Mouse (Mus musculus) stomach, embryonic 14.5 days (tissue): ENCODE data around the gene Actl10. TPM values are rescaled to one million over a fixed set of nuclear protein-coding genes. Genes with fewer than 3 reads are reported as not detected.
A peak's percentile ranks its signal among the peaks of the same experiment; 100 is the strongest.

Source experiments
- ATAC-seq: fragments of 200-750 bp; cut with Nextera tagmentation; 2 replicates; pipeline ENCODE4 v1.8.0; 2017; ENCODE audit warnings: low read depth, moderate TSS enrichment; ENCODE audit not compliant: insufficient number of reproducible peaks, insufficient read depth, low FRiP score
- H3K27ac ChIP-seq: fragments of 300-500 bp; sonication (generic); 2 replicates; pipeline ENCODE4 v1.5.1; 2014; ENCODE audit warnings: mild to moderate bottlenecking, low read length, moderate library complexity, mixed read lengths
- H3K27me3 ChIP-seq: fragments of 300-500 bp; sonication (generic); 2 replicates; pipeline ENCODE4 v1.6.1; 2014; ENCODE audit warnings: low read length, control low read depth, mixed read lengths; ENCODE audit not compliant: control insufficient read depth, insufficient read depth
- H3K36me3 ChIP-seq: fragments of 300-500 bp; sonication (generic); 2 replicates; pipeline ENCODE4 v1.6.1; 2014; ENCODE audit warnings: mild to moderate bottlenecking, control low read depth, low read length, moderate library complexity, mixed read lengths; ENCODE audit not compliant: control insufficient read depth, insufficient read depth
- H3K4me1 ChIP-seq: fragments of 300-500 bp; sonication (generic); 2 replicates; pipeline ENCODE4 v1.6.1; 2014; ENCODE audit warnings: low read length, control low read depth, mixed read lengths; ENCODE audit not compliant: control insufficient read depth, insufficient read depth
- H3K4me2 ChIP-seq: fragments of 300-500 bp; sonication (generic); replicated peaks from 2 replicates; pipeline ENCODE4 v1.6.1; 2014; ENCODE audit warnings: low read depth, low read length, control low read depth
- H3K4me3 ChIP-seq: fragments of 300-500 bp; sonication (generic); 2 replicates; pipeline ENCODE4 v1.5.1; 2014; ENCODE audit warnings: low read depth, low read length, control low read depth
- H3K9ac ChIP-seq: fragments of 300-500 bp; sonication (generic); replicated peaks from 2 replicates; pipeline ENCODE4 v1.6.1; 2014; ENCODE audit warnings: low read depth, mild to moderate bottlenecking, control low read depth, low read length, moderate library complexity, mixed read lengths
- H3K9me3 ChIP-seq: fragments of 300-500 bp; sonication (generic); 2 replicates; pipeline ENCODE4 v1.6.1; 2016; ENCODE audit warnings: low read depth, low read length, control low read depth; ENCODE audit not compliant: control insufficient read depth
- WGBS: fragments of 180-500 bp; shearing (Covaris S2); extraction: QIAGEN DNeasy Blood & Tissue Kit; methylation state at CpG from one replicate; pipeline ENCODE4 v1.1.7; 2014; 5-methylcytosine and 5-hydroxymethylcytosine counted together
- polyA plus RNA-seq: library from polyadenylated mRNA; unstranded; fragments of >200 nt; fragmentation: Nextera tagmentation; extraction: Ambion mirVana; gene quantifications from 2 replicates; pipeline ENCODE4 v1.2.1, GENCODE M21; 2014

Gene Actl10
- polyA plus RNA-seq, 1 experiment from 2014 or later, result not detected

GRCm38 (mm10) chr2:154577744-154578067, 26.1 kb downstream of the Actl10 start:
- no peaks in the 10 kb centered on the region for H3K36me3 ChIP-seq
- no peak overlapping the region for H3K27ac ChIP-seq
- no peaks in the 10 kb centered on the region for H3K4me1 ChIP-seq
- 86% methylated on average over 6 of the region's 6 CpGs for WGBS
- no peaks in the 10 kb centered on the region for H3K27me3 ChIP-seq
- no peak overlapping the region for H3K4me2 ChIP-seq
- H3K9me3 ChIP-seq, result no peaks in the 10 kb centered on the region
- no peak overlapping the region for H3K9ac ChIP-seq
- H3K4me3 ChIP-seq, result no peak overlapping the region
- no peak for ATAC-seq

- H3K36me3 ChIP-seq, result no peaks in the 10 kb centered on the region
- no peaks in the 10 kb centered on the region for H3K9me3 ChIP-seq
- no peak overlapping the region for H3K27ac ChIP-seq
- peaks cover 3% of the 10 kb centered on the region; the same call in 1 of the 2 replicates for H3K4me1 ChIP-seq
- no peak overlapping the region for H3K4me2 ChIP-seq
- no peak overlapping the region for H3K9ac ChIP-seq
- H3K4me3 ChIP-seq, result no peak overlapping the region
- WGBS, result 77% methylated on average over 8 of the region's 8 CpGs
- H3K27me3 ChIP-seq, result no peaks in the 10 kb centered on the region
- ATAC-seq, result no peak
Measured at GRCm38 (mm10) chr2:154580586-154580985, 29.0 kb downstream of the Actl10 start.

- Histone ChIP-seq H3K4me2 (no peak overlapping the region), H3K27ac (no peak overlapping the region), H3K36me3 (no peaks in the 10 kb centered on the region), H3K4me1 (peaks cover 3% of the 10 kb centered on the region; the same call in 1 of the 2 replicates), H3K9ac (no peak overlapping the region), H3K9me3 (no peaks in the 10 kb centered on the region), H3K27me3 (no peaks in the 10 kb centered on the region), H3K4me3 (no peak overlapping the region)
- ATAC-seq, result no peak
- 89% methylated on average over 1 of the region's 1 CpGs for WGBS
Measured at GRCm38 (mm10) chr2:154581421-154581820, 29.8 kb downstream of the Actl10 start.

- H3K9ac ChIP-seq, result no peak overlapping the region
- no peaks in the 10 kb centered on the region for H3K9me3 ChIP-seq
- no peak overlapping the region for H3K27ac ChIP-seq
- ATAC-seq, result peak; percentile 75; the same call in 1 of the 2 replicates
- H3K4me2 ChIP-seq, result no peak overlapping the region
- H3K4me1 ChIP-seq, result peaks cover 3% of the 10 kb centered on the region; the same call in 1 of the 2 replicates
- 56% methylated on average over 15 of the region's 15 CpGs for WGBS
- H3K4me3 ChIP-seq, result no peak overlapping the region
- H3K27me3 ChIP-seq, result no peaks in the 10 kb centered on the region
- H3K36me3 ChIP-seq, result no peaks in the 10 kb centered on the region
Measured at GRCm38 (mm10) chr2:154583906-154584872, 32.6 kb downstream of the Actl10 start.

GRCm38 (mm10) chr2:154584931-154585601, 33.5 kb downstream of the Actl10 start:
- Histone ChIP-seq H3K4me2 (no peak overlapping the region), H3K27ac (no peak overlapping the region), H3K4me3 (no peak overlapping the region), H3K36me3 (no peaks in the 10 kb centered on the region), H3K9ac (no peak overlapping the region), H3K9me3 (no peaks in the 10 kb centered on the region), H3K4me1 (peaks cover 3% of the 10 kb centered on the region; the same call in 1 of the 2 replicates), H3K27me3 (no peaks in the 10 kb centered on the region)
- ATAC-seq, result no peak
- WGBS, result 62% methylated on average over 17 of the region's 17 CpGs

- no peak overlapping the region for H3K4me3 ChIP-seq
- H3K4me1 ChIP-seq, result peaks cover 3% of the 10 kb centered on the region; the same call in 1 of the 2 replicates
- no peaks in the 10 kb centered on the region for H3K36me3 ChIP-seq
- no peaks in the 10 kb centered on the region for H3K27me3 ChIP-seq
- 70% methylated on average over 5 of the region's 5 CpGs for WGBS
- H3K9ac ChIP-seq, result no peak overlapping the region
- ATAC-seq, result no peak
- no peak overlapping the region for H3K27ac ChIP-seq
- no peak overlapping the region for H3K4me2 ChIP-seq
- no peaks in the 10 kb centered on the region for H3K9me3 ChIP-seq
Measured at GRCm38 (mm10) chr2:154586405-154586804, 34.8 kb downstream of the Actl10 start.

GRCm38 (mm10) chr2:154589051-154589450, 37.5 kb downstream of the Actl10 start:
- no peak overlapping the region for H3K9ac ChIP-seq
- no peaks in the 10 kb centered on the region for H3K4me1 ChIP-seq
- 88% methylated on average over 4 of the region's 4 CpGs for WGBS
- H3K4me2 ChIP-seq, result no peak overlapping the region
- no peak overlapping the region for H3K4me3 ChIP-seq
- no peak for ATAC-seq
- no peak overlapping the region for H3K27ac ChIP-seq
- H3K36me3 ChIP-seq, result no peaks in the 10 kb centered on the region
- H3K27me3 ChIP-seq, result no peaks in the 10 kb centered on the region
- H3K9me3 ChIP-seq, result no peaks in the 10 kb centered on the region

GRCm38 (mm10) chr2:154591239-154591638, 39.7 kb downstream of the Actl10 start:
- 88% methylated on average over 3 of the region's 3 CpGs for WGBS
- no peaks in the 10 kb centered on the region for H3K27me3 ChIP-seq
- H3K9me3 ChIP-seq, result no peaks in the 10 kb centered on the region
- ATAC-seq, result no peak
- peaks cover 5% of the 10 kb centered on the region; the same call in 1 of the 2 replicates for H3K36me3 ChIP-seq
- H3K4me3 ChIP-seq, result no peak overlapping the region
- no peak overlapping the region for H3K27ac ChIP-seq
- H3K9ac ChIP-seq, result no peak overlapping the region
- no peak overlapping the region for H3K4me2 ChIP-seq
- no peaks in the 10 kb centered on the region for H3K4me1 ChIP-seq
